Mouse (Mus musculus) forebrain, embryonic 10.5 days (tissue): Measurements from ENCODE around the gene Foxn3. TPM values are rescaled to one million over a fixed set of nuclear protein-coding genes. Genes with fewer than 3 reads are reported as not detected.

Experiments
- DNase-seq: peaks from one replicate; pipeline ENCODE4 v3.0.0-alpha.2; 2017; ENCODE audit warnings: low spot score; ENCODE audit errors: extremely low spot score
- H3K27ac ChIP-seq: fragments of 300-500 bp; sonication (generic); 2 replicates; pipeline ENCODE4 v1.5.1; 2016; ENCODE audit warnings: mild to moderate bottlenecking
- H3K27me3 ChIP-seq: fragments of 300-500 bp; sonication (generic); 2 replicates; pipeline ENCODE4 v1.6.1; 2016; ENCODE audit warnings: mild to moderate bottlenecking; ENCODE audit not compliant: poor library complexity, severe bottlenecking
- H3K36me3 ChIP-seq: fragments of 300-500 bp; sonication (generic); replicated peaks from 2 replicates; pipeline ENCODE4 v1.6.1; 2016; ENCODE audit warnings: mild to moderate bottlenecking, moderate library complexity
- H3K4me1 ChIP-seq: fragments of 300-500 bp; sonication (generic); 2 replicates; pipeline ENCODE4 v1.6.1; 2016
- H3K4me3 ChIP-seq: fragments of 300-500 bp; sonication (generic); 2 replicates; pipeline ENCODE4 v1.5.1; 2016; ENCODE audit warnings: mild to moderate bottlenecking, moderate library complexity
- H3K9me3 ChIP-seq: fragments of 300-500 bp; sonication (generic); 2 replicates; pipeline ENCODE4 v1.6.1; 2016; ENCODE audit warnings: mild to moderate bottlenecking, moderate library complexity
- WGBS: fragments of 180-500 bp; shearing (Covaris S2); methylation state at CpG from one replicate; pipeline ENCODE4 v1.1.7; 2016; 5-methylcytosine and 5-hydroxymethylcytosine counted together
- polyA plus RNA-seq: library from polyadenylated mRNA; unstranded; fragments of >200 nt; fragmentation: Nextera tagmentation; extraction: Ambion mirVana; gene quantifications from 2 replicates; pipeline ENCODE4 v1.2.1, GENCODE M21; 2016

Gene Foxn3
- polyA plus RNA-seq, 1 experiment from 2014 or later = 47.3 TPM

DNA sequence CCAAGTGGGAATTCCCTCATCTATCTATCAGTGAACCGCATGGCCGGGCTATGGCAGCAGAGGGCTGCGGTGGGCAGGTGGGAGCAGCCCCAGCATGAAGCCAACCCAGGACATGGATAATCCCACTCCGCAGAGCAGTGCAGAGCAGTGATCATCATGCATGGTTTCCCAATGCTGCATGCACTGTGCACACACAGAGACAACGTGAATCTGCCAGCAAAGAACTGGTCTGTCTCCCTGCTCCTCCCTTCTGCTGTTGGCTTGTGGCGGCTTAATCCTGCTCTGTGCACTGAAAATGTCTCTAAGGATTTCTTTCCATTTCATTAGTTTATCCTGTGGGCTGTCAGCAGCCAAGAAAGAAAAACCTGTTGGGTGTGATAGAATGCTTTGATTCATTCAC lies 276.7 kb downstream of the Foxn3 start:
- peaks cover 17% of the 10 kb centered on the region for H3K36me3 ChIP-seq
- no peaks in the 10 kb centered on the region for H3K27me3 ChIP-seq
- no peak overlapping the region for H3K4me3 ChIP-seq
- no peak for DNase-seq
- peaks cover 88% of the 10 kb centered on the region for H3K4me1 ChIP-seq
- no peaks in the 10 kb centered on the region for H3K9me3 ChIP-seq
- peak overlapping the region; percentile 85 for H3K27ac ChIP-seq
- 39% methylated on average over 6 of the region's 6 CpGs for WGBS

DNA sequence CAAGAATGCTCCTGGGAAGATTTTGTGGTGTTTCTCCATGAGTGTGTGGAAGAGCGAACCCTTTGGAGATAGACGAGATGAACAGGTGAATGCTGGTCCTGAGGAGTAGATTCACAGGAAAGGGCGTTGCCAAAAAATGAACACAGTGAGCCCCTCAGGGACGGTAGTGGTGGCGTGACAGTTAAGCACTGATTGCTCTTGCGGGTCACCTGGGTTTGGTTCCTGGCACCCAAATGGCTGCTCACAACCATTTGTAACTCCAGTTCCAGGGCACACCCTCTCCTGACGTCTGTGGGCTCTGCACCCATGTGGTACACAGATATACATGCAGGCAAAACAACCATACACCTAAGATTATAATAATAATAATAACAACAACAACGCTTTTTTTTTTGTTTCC lies 277.7 kb downstream of the Foxn3 start:
- no peaks in the 10 kb centered on the region for H3K27me3 ChIP-seq
- H3K4me3 ChIP-seq = peak overlapping the region; percentile 32
- no peaks in the 10 kb centered on the region for H3K9me3 ChIP-seq
- H3K27ac ChIP-seq = peak overlapping the region; percentile 85
- 65% methylated on average over 8 of the region's 8 CpGs for WGBS
- peaks cover 10% of the 10 kb centered on the region for H3K36me3 ChIP-seq
- DNase-seq = no peak
- H3K4me1 ChIP-seq = peaks cover 90% of the 10 kb centered on the region

- no peaks in the 10 kb centered on the region for H3K9me3 ChIP-seq
- H3K27ac ChIP-seq = peak overlapping the region; percentile 85
- WGBS = 24% methylated on average over 9 of the region's 9 CpGs
- peak overlapping the region; percentile 32 for H3K4me3 ChIP-seq
- H3K36me3 ChIP-seq = peaks cover 5% of the 10 kb centered on the region
- peaks cover 90% of the 10 kb centered on the region for H3K4me1 ChIP-seq
- DNase-seq = peak; percentile 51
- no peaks in the 10 kb centered on the region for H3K27me3 ChIP-seq
Measured at GRCm38 (mm10) chr12:99285199-99285598, 278.2 kb downstream of the Foxn3 start.

GRCm38 (mm10) chr12:99284419-99285069 lies 278.8 kb downstream of the Foxn3 start:
- Histone ChIP-seq H3K4me1 (peaks cover 91% of the 10 kb centered on the region), H3K27me3 (no peaks in the 10 kb centered on the region), H3K36me3 (0 out of 2 replicates have a peak, but pooled peaks cover 4% of the 10 kb centered on the region), H3K4me3 (peak overlapping the region; percentile 32; the same call in 1 of the 2 replicates), H3K27ac (peak overlapping the region; percentile 85), H3K9me3 (no peaks in the 10 kb centered on the region)
- DNase-seq = no peak
- 69% methylated on average over 8 of the region's 8 CpGs for WGBS

DNA sequence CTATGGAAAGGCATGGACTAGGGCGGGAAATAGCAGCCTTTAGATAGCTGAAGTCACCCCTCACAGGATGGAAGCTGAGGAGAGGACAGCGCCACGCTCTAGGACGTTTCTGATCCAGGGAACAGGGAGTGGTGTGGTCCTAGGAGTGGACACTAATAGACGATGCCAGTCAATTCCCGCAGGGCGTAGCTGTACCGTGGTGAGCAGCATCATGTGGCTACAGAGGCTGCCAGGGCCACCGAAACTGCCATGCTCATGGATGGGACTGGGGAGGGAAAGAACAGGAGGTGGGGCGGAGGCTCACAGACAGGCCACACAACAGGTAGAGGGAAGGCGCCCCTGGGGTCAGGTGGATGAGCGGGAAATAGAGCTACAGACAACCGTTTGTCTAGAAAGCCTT lies 282.6 kb downstream of the Foxn3 start:
- WGBS = 92% methylated on average over 13 of the region's 13 CpGs

GRCm38 (mm10) chr12:99280291-99280690 lies 283.1 kb downstream of the Foxn3 start:
- peaks cover 17% of the 10 kb centered on the region; the same call in 1 of the 2 replicates for H3K36me3 ChIP-seq
- no peak for DNase-seq
- H3K4me1 ChIP-seq = peaks cover 67% of the 10 kb centered on the region
- 84% methylated on average over 4 of the region's 4 CpGs for WGBS
- no peaks in the 10 kb centered on the region for H3K27me3 ChIP-seq
- peaks cover 4% of the 10 kb centered on the region; the same call in 1 of the 2 replicates for H3K9me3 ChIP-seq
- H3K4me3 ChIP-seq = no peak overlapping the region
- 0 out of 2 replicates have a peak overlapping the region, but pooled peaks have one; percentile 45 for H3K27ac ChIP-seq

More for the DNA sequence above, 282.6 kb downstream of the Foxn3 start:
- H3K9me3 ChIP-seq = peaks cover 4% of the 10 kb centered on the region; the same call in 1 of the 2 replicates
- H3K27me3 ChIP-seq = no peaks in the 10 kb centered on the region
- no peak for DNase-seq
- H3K36me3 ChIP-seq = peaks cover 17% of the 10 kb centered on the region; the same call in 1 of the 2 replicates
- no peak overlapping the region for H3K4me3 ChIP-seq
- H3K27ac ChIP-seq = peak overlapping the region; percentile 45
- peaks cover 73% of the 10 kb centered on the region for H3K4me1 ChIP-seq

GRCm38 (mm10) chr12:99279426-99279825 lies 284.0 kb downstream of the Foxn3 start:
- H3K9me3 ChIP-seq = peaks cover 4% of the 10 kb centered on the region; the same call in 1 of the 2 replicates
- no peak for DNase-seq
- H3K27me3 ChIP-seq = no peaks in the 10 kb centered on the region
- no peak overlapping the region for H3K4me3 ChIP-seq
- peaks cover 66% of the 10 kb centered on the region for H3K4me1 ChIP-seq
- WGBS = 94% methylated on average over 4 of the region's 4 CpGs
- peaks cover 17% of the 10 kb centered on the region; the same call in 1 of the 2 replicates for H3K36me3 ChIP-seq
- no peak overlapping the region for H3K27ac ChIP-seq

GRCm38 (mm10) chr12:99274589-99274988 lies 288.8 kb downstream of the Foxn3 start:
- H3K4me3 ChIP-seq = no peak overlapping the region
- DNase-seq = no peak
- H3K36me3 ChIP-seq = peaks cover 17% of the 10 kb centered on the region; the same call in 1 of the 2 replicates
- no peaks in the 10 kb centered on the region for H3K27me3 ChIP-seq
- peaks cover 4% of the 10 kb centered on the region; the same call in 1 of the 2 replicates for H3K9me3 ChIP-seq
- 90% methylated on average over 1 of the region's 1 CpGs for WGBS
- peak overlapping the region; percentile 40; the same call in 1 of the 2 replicates for H3K27ac ChIP-seq
- H3K4me1 ChIP-seq = peaks cover 43% of the 10 kb centered on the region

- 81% methylated on average over 8 of the region's 8 CpGs for WGBS
- no peak overlapping the region for H3K4me3 ChIP-seq
- no peaks in the 10 kb centered on the region for H3K9me3 ChIP-seq
- no peak for DNase-seq
- H3K27me3 ChIP-seq = no peaks in the 10 kb centered on the region
- H3K4me1 ChIP-seq = peaks cover 52% of the 10 kb centered on the region
- H3K36me3 ChIP-seq = 0 out of 2 replicates have a peak, but pooled peaks cover 10% of the 10 kb centered on the region
- H3K27ac ChIP-seq = peak overlapping the region; percentile 17; the same call in 1 of the 2 replicates
Measured at GRCm38 (mm10) chr12:99269396-99269795, 294.0 kb downstream of the Foxn3 start.

GRCm38 (mm10) chr12:99268954-99269353 lies 294.4 kb downstream of the Foxn3 start:
- DNase-seq = no peak
- H3K27me3 ChIP-seq = no peaks in the 10 kb centered on the region
- H3K4me3 ChIP-seq = no peak overlapping the region
- no peaks in the 10 kb centered on the region for H3K9me3 ChIP-seq
- WGBS = 64% methylated on average over 11 of the region's 11 CpGs
- H3K27ac ChIP-seq = peak overlapping the region; percentile 17; the same call in 1 of the 2 replicates
- H3K36me3 ChIP-seq = 0 out of 2 replicates have a peak, but pooled peaks cover 10% of the 10 kb centered on the region
- H3K4me1 ChIP-seq = peaks cover 54% of the 10 kb centered on the region

DNA sequence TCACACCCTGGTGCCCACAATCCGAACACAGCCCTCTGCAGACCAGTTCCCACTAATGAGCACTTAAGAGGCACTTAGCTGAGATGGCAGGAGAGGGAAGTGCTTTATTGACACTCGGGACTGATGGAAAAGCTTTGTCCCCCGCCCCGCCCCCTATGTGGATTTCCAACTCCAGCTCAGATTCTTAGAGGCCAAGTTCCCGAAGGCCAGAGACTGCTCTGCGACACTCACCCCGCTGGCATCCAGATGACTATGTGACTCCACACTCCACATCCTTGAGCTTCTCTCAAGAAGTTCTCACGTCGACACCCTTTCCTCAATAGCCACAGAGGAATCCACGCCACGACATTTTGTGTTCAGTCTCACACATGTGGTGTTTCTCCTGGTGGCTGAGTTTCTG lies 295.6 kb downstream of the Foxn3 start:
- DNase-seq = no peak
- no peak overlapping the region for H3K27ac ChIP-seq
- no peaks in the 10 kb centered on the region for H3K9me3 ChIP-seq
- no peak overlapping the region for H3K4me3 ChIP-seq
- H3K36me3 ChIP-seq = peaks cover 17% of the 10 kb centered on the region; the same call in 1 of the 2 replicates
- peaks cover 56% of the 10 kb centered on the region for H3K4me1 ChIP-seq
- WGBS = 87% methylated on average over 11 of the region's 11 CpGs
- no peaks in the 10 kb centered on the region for H3K27me3 ChIP-seq

DNA sequence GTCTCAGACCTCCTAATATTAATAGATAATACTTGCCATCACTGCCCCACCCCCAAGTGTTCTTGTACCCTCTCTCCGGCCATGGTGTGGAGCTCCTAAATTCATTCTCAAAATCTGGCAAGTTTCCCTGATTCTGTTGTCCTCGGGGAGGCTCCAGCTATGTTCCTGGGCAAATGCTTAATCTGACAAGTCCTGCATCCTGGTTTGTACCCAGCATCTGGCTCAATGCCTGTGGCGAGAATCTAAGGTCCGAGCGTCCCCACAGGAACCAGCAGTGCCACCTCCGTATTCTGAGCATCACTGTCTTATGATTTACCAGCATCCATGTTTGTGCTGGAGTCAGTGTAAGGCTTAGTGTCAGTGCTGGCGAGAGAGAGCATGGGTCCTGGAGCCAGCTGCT lies 296.9 kb downstream of the Foxn3 start:
- Histone ChIP-seq H3K4me3 (no peak overlapping the region), H3K4me1 (peaks cover 51% of the 10 kb centered on the region), H3K27me3 (no peaks in the 10 kb centered on the region), H3K9me3 (no peaks in the 10 kb centered on the region), H3K27ac (no peak overlapping the region), H3K36me3 (peaks cover 17% of the 10 kb centered on the region; the same call in 1 of the 2 replicates)
- 97% methylated on average over 7 of the region's 7 CpGs for WGBS
- DNase-seq = no peak

DNA sequence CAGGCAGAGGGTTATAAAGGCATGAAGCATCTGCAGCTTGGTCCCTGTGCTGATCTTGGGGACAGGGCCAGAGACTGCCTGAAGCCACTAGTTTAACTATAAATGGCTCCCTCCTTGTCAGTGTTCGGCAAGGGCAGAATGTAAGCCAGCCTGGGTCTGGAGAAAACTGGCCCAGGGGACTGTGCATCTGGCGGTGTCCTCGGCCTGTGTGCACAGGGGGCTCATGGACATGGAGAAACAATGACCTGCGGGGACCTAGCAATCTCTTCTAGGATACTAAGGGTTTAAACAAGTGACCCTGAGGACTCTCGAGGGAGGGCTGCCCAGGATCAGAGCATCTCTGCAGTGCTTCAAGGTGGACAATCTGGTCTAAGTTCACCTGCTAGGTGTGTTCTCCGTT lies 297.6 kb downstream of the Foxn3 start:
- H3K27me3 ChIP-seq = no peaks in the 10 kb centered on the region
- no peak overlapping the region for H3K27ac ChIP-seq
- WGBS = 93% methylated on average over 6 of the region's 6 CpGs
- H3K4me3 ChIP-seq = no peak overlapping the region
- no peaks in the 10 kb centered on the region for H3K9me3 ChIP-seq
- peaks cover 17% of the 10 kb centered on the region; the same call in 1 of the 2 replicates for H3K36me3 ChIP-seq
- DNase-seq = no peak
- H3K4me1 ChIP-seq = peaks cover 47% of the 10 kb centered on the region
